Mouse (Mus musculus) urinary bladder, postnatal 14 days (tissue): Measurements from ENCODE around the gene E130308A19Rik.

Source experiments
- DNase-seq: peaks from one replicate; pipeline ENCODE4 v3.0.0; 2021; ENCODE audit warnings: low spot score

The E130308A19Rik gene

DNA sequence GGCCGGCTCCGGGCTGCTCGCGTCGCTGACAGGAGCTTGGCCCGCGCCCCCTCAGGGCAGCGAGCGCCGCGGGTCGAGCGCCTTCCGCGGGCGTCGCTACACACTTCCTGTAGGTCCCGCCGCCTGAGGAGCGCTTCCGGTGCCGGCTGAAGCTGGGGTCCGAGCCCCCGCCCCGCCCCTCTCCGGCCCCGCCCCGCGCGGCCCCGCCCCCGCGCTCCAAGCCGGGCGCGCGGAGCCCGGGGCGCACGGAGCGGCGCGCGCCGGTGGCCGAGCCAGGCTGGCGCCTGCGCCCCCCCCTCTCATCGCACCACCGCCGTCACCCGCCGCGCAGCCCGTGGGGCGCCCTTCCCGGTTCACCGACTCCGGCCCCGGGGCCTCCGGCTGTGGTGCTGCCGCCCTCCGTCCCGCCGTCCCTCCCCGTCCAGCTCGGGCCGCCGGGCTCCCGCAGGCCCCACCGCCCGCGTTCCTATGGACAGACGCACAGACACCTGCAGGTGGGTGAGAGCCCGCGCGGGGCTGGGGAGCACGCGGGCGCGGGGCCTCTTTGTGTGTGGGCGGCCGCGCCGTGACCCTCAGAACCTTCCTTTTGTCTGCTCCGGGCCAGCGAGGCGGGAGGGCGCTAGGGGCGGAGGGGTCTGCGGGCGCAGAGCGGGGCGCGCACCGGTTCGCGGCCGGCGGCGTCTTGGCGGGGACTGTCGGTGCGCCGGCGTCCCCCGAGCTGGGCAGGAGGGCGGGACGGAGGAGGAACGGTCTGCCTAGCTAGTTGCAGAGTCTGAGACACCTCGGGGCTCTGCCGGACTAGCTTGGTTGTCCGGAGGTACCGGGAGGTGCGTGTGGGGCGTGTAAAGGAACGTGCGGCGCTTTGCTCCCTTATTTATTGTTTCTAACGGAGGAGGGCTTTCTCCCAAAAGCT, at the start of gene E130308A19Rik:
Gene E130308A19Rik, plus strand, starts transcription at position 214 of the 913 bp plus-strand sequence.
- peak; percentile 71 for DNase-seq

DNA sequence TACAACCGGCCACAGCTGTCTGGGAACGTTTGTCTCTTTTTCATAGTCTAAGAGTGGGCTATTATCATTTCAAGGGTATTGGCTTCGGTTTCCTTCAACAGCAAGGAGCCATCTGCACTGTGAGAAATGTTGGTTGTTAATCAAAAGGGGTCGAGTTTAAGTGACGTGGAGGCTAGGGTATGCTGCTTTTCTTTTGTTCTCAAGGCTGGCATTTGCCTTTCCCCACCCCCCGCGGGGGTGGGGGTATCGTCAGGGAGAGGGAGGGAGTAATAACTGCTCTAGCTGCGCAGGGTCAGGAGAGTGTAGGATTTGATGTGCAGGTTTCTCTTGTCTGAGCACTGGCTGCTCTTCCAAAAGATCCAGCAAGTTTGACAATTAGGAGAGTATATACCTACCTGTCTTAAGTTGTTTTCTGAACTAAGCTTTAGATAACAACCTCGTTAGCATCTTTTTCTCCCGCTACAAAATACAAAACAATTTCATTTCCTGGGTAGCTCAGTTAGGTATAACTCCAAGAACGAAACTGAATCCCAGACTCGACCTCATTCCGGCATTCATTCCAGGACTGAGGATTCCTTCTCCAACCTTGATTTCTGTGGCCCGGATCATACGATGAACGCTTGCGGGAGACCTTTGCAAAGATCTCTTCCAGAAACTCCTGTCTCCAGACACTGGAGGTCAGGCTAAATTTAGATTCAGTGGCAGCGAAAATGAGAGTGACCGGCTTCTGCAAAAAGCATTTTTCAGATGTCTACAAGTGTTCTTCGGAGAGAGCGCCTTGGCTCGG, 45.3 kb upstream of the E130308A19Rik start:
- no peak for DNase-seq

DNA sequence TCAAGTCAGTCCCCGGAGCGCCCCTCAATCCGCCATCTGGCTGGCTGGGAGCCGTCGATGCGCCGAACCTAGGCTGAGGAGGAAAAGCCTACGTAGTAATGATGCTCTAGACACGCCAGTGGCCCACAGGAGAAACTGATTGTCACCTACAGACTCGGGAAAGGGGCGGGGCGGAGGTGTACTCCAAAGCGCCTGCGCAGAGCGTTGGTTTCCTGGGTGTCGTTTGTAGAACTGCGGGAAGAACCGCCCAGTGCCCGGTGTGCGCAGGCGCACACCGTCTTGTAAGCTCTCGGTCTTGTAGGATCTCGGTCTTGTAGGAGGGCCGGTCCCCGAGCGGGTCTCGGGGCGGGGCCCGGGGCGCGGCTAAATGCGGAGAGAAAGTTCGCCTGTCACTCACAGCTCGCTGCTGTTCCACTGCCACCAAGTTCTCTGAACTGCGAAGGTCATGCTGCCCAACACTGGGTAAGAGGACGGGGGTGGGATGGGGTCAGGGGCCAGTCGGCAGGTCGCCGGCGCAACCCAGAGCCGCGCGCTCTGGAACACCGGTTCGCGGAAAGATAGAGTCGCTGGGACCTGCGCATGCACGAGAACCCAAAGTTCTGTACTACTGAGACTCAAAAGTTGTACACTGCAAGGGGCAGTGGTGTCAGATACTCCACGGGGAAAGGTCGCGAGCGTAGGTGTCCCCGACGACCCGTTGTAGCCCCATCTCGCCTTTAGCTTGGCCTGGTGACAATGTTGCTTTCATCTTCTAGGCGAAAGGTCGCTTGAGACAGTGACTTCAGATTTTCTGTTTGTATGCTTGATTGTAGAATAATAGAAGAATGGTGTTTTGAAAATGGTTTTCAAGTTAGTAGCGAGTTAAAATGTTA, 44.5 kb upstream of the E130308A19Rik start, which contains the start of gene Hsdl2:
Gene Hsdl2, plus strand, starts transcription at position 250 of the 872 bp plus-strand sequence.
- peak; percentile 99 for DNase-seq

DNA sequence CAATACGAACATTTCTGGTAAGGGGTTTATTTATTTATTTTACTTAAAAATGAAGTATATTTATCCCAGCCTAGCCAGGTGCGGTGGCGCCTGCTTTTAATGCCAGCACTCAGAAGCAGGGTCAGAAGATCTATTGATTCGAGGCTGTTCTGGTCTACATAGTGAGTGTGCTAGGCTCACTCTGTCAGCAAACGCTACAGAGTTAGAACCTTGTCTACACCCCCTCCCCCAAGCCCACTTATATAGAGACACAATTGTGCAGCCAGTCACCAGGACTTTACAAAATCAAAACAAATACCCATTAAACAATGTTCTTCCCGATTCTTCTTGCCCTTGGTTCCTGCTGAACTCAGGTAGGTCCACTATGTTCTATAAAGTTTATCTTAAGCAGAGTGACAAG, 43.8 kb upstream of the E130308A19Rik start:
- no peak for DNase-seq

DNA sequence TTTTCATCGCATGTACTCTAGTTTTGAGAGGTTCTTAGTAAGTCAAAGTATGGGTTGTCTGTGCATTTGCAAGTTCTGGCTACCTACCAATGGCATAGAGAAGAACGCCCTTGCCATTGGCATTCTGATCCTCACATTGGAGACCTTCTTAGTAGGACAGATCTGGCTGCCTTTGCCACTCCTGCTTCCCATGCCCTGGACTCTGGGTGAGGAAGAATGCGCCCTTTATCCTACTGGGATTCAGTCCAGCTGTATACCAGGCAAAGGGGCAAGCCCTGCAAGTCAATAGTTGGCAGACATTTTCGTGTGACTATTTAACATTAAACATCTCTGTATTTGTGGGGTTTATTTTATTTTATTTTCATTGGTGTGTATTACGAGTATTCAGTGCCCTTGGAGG, 40.9 kb upstream of the E130308A19Rik start:
- DNase-seq = peak; percentile 67

DNA sequence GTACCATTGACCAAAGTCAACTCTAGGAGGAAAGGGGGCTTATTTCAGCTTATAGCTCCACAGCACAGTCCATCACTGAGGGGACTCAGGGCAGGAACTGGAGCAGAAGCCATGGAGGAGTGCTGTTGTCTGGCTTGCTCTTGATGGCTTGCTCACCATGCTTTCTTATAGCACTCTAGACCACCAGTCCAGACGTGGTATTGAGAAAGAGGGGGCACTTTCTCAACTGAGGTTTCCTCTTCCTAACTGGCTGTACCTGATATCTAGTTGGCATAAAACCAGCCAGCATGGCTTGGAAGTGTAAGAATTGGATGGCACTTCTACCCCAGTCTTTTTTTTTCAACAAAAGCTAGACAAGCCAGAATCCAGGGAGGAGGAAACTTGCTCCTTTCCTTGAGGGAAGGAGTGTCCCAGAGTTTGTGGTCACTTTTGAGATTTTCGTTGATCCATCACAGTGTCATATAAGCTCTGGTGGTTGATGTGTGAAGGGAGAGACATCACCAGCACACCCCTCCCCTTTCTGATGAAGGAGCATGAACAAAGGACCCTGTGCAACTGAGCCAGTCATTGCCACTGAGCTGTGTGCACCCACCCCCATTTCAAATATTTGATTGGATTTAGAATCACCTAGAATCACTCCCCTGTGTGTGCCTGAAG, 38.7 kb upstream of the E130308A19Rik start:
- no peak for DNase-seq

DNA sequence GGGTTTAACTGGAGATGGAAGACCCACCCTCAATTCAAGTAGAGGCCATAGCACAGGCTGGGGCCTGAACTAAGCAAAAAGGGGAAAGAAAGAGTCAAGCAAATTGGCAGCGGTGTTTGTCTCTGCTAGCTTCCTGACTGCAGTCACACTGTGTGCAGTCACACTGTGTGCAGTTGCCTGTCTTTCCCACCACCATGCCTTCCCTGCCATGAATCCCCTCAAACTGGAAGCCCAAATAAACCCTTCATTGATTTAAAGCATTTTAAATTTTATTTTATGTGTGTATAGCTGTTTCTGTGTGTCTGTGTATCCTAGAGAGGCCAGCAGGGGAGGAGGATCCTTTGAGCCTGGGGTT, 38.2 kb upstream of the E130308A19Rik start:
- no peak for DNase-seq

DNA sequence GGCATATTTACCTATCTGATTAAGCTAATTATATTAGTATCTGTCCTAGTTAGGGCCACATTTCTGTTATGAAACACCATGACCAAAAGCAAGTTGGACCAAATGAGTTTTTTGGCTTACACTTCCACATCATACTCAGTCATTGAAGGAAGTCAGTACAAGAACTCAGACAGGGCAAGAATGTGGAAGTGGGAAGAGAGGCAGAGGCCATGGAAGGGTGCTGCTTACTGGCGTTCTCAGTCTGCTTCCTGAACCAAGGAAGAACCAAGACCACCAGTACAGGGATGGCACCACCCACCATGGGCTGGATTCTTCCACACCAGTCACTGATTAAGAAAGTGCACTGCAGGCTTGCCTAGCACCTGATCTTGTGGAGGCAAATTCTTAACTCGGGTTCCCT, 31.4 kb upstream of the E130308A19Rik start:
- DNase-seq = no peak

DNA sequence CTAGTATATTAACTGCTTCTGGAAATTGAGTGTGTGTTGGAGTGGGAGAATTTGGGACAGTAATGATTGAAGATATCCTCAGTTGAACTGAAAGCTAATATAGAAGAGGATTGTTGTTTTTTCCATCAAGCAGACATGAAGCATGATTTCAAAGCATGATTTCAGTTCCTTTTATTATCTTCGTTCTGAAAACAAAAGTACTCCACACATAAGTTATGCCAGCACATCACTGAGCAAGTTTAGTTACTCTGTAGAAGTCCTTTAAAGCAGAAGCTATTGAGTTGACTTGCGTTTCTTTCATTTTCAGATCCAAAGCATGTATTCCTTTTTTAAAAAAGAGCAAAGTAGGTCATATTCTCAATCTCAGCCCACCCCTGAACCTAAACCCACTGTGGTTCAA, 29.5 kb upstream of the E130308A19Rik start:
- no peak for DNase-seq

DNA sequence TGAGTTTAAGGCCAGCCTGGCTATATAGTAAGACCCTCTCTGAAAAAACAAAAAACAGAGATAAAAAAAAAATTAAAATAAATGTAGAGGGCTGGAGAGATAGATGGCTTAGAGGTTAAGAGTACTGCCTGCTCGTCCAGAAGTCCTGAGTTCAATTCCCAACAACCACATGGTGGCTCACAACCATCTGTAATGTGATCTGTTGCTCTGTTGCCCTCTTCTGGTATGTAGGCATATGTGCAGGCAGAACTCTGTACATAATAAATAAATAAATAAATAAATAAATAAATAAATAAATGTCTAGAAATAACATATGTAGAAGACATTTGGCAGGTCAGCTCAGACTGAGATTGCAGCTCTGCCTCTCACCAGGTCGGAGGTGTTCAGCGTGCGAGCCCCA, 23.3 kb upstream of the E130308A19Rik start:
- no peak for DNase-seq

DNA sequence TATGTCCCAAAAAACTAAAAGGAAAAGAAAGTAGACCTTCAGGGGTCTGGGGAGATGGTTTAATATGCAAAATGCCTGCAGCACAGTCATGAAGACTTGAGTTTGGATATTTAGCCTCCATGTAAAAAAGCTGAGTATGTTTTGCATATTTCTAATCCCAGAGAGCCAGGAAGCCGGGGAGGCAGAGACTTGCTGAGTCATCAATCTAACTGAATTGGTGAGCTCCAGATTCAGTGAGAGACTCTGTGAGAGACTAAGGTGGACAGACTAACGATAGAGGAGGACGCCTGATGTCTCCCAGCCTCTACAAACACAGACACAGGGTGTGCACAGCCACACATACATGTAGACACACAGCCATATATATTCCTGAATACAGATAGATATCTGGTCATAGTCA, 21.1 kb upstream of the E130308A19Rik start:
- no peak for DNase-seq

DNA sequence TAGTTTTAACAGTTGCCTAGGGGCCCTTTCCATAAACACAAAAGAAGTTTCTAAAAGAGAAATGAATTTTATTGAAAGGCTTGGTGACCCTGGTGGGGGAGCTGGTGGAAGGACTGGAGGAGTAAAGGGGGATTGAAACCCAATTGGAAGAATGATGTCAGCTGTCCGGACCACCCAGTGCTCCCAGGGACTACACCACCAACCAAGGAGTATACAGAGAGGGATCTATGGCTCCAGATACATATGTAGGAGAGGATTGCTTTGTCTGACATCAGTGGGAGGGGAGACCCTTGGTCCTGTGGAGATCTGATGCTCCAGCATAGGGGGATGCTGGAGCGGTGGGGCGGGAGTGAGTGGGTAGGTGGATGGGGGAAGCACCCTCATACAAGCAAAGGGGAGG, 20.5 kb upstream of the E130308A19Rik start:
- no peak for DNase-seq

DNA sequence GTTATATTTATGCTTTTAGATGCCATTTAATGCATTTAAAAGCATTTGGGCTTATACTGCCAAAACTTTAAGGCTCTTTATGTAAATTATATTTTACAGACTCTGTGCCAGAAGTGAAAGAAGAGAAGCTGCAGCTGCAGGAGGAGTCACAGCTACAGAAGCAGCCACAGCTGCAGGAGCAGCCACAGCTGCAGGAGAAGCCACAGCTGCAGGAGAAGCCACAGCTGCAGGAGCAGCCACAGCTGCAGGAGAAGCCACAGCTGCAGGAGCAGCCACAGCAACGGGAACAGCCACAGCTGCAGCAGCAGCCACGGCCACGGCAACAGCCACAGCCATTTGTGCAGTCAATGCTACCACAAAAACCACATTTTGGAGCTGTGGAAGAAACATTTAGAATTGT, 15.6 kb upstream of the E130308A19Rik start:
- no peak for DNase-seq

DNA sequence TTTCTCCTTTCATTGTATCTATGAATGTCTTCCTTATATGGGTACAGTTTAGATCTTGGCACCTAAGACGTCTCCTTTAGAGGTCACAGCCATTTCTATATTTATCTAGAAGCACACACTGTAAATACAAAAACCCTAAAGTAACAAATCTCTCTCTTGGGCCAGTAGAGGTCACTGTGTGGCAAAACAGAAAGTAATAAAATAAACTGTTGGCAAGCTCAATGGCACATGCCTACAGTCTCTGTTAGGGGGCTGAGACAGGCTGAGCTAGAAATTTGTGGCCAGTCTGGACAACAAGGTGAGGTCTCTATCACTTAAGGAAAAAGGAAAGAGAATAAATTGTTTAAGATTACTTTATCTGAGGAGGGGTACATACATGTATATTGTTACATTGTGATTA, 11.0 kb upstream of the E130308A19Rik start:
- no peak for DNase-seq

DNA sequence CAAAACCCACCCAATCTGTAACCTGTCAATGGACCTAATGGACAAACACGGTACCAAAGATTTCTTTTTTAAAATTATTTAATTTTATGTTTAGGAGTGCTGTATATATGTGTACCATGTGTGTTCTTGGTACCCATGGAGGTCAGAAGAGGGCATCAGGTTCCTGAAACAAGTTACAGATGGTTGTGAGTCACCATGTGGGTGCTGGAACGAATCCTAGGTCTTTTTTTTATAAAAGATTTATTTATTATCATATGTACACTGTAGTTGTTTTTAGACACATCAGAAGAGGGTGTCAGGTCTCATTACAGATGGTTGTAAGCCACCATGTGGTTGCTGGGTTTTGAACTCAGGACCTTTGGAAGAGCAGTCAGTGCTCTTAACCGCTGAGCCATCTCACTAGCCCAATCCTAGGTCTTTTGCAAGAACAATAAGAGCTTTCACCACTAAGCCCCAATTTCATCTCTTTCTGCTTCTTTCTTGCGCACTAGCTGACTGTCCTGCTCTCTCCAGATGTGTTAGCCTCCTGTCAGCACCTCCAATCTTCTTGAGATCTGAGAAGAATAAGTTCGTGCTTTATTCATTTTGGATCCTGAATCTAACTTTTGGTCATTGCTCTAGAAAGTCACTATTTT, 6.3 kb upstream of the E130308A19Rik start:
- no peak for DNase-seq

DNA sequence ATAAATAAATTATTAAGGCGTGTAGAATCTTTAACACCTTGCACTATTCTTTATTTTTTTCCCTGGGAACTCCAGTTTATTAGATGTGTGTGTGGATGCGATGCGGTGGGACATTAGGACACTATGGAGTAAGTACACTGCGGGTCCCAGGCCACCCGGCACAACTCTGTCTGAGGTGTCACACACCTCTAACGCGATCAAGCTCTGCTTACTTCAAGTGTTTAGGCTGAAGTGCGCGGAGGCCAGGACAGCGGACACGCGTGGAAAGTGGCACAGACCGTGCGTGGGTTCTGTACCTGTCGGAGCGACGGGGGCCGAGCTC, 374 bp upstream of the E130308A19Rik start:
- no peak for DNase-seq

DNA sequence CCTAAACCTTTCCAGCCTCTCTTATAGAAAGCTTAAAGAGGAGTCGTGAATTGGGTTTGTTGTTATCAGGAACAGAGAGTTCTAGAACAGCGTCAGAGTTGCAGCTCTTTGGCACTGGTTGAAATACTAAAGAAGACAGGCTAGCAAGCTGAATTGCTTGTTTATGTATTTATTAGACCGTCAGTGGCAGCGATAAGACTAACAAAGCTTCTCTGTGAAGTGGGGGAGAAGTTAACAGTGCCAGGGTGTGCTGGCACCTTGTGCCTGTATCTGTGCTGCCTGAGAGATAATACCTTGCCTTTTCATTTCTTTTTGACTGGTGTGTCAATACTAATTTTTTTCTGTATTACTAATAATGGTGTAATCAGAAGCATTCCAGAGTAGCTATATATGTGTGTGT, 2.2 kb downstream of the E130308A19Rik start:
- DNase-seq = no peak

DNA sequence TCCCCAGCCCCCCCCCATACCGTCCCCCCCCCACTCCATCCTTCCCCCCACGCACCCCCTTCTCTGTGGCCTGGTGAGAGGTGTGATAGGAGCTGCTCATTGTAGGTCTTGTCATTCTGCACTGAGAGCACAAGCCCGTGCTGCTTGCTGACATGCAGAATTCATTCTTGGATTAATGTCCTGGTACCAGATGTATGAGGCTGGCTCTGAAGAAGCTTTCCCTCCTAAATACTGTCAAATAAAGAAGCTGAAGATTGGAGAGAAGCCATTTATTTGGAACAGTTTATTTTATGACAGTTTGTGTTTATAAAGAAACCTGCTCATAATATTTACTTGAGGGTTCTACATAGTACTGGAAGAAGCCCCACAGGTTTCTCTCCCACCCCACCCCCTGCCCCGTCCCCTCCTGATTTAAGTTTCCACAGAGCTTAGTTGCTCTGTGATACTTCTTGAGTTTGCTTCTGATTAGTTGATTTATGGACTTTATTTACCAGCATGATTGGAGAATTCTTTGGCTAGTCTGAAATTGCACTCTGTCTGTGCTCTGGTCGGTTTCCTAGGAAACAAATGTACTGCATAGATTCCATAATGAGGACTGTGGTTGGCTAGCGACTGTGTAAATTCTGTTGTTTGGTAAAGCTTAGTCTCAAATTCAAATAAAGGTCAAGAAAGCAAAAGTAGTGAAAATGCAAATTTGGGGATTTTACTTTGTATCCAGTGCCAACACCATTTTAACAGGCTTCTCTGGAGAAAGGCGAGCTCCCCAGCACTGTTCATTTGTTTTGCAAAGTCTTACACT, 3.3 kb downstream of the E130308A19Rik start:
- no peak for DNase-seq

DNA sequence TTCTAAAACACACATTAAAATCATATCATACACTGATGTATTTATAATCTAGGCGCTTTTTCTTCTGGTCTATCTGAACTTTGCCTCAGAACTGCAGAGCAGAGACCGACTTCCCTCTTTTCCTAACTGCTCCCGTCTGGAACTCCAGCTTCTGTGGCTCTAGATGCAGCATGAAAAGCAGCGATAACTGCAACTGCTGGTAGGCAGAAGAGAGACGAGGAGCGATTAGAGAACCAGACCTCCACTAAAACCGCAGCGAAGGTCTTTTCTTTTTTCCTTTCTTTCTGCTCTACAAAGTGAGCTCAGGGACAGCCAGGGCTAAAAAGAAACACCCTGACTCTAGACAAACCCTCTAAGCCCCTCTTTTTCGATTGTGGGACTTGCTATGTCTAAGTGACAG, 4.1 kb downstream of the E130308A19Rik start:
- no peak for DNase-seq

DNA sequence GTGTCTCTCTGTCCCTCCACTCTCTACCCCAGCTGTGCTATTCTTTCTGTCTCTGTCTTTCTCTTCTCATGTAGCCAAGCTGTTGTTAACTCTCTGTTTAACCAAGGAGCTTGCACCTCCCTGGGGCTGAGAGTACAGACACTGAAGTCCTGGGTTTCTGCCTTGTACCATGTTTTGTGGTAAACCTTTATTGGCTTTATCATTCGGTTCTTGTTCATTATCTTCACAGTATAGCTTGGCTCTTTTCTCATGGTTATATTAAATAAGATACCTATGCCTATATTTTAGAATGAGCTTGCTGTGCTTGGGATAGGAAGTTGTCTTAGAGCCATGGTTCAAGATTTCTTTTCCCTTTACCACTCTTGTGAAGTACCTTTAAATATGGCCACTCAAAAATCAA, 8.5 kb downstream of the E130308A19Rik start:
- no peak for DNase-seq

DNA sequence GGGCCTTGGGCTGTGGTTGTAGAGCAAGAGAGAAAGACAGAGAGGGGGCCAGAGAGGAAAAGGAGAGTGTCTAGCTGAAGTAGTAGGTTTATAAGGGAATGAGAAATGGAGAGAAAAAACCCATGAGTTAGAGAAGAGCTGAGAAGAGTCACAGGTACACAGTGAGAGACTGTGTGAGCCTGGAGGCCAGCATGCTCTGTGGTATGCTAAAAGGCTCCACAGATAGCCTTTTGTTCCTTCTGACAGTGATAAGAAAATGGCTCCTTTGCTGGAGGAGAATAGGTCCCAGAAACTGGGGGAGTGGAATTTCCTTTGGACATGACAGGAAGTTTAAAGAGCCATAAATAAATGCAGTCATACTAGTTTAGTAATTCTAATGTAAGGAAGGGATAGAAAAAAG, 13.2 kb downstream of the E130308A19Rik start:
- no peak for DNase-seq
